Mouse (Mus musculus): ENCODE data around the gene Vrtn.

DNA sequence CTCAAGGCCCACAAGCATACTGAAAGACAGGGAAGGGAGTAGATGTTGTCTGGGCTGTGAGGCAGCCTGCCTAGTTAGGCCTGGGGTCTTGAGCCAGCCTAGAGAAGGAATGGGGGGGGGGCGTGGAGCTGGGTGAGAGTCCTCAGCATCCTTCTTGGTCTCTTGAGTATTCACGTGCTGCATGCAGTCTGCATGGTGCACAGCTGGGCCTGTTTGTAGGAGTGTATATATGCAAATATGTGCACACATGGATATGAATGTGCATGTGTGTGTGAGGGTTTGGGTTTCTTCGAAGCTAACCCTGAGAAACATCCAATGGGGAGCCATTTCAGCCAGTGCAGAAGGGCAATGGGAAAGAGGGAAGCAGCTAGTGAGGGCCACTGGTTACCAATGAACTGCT, 35.2 kb downstream of the Vrtn start:
- TF ChIP-seq CTCF (IDR thresholded peaks at IDR 0.05; ENCODE audit: low read depth, low read length) = no peak
- TF ChIP-seq POLR2A (IDR thresholded peaks at IDR 0.05; ENCODE audit: extremely low read depth, insufficient read depth, low read length) = no peak

Data from liver, adult 2 months (tissue).